Mouse (Mus musculus): ENCODE measurements around the gene Gm17622. TPM values are rescaled to one million over a fixed set of nuclear protein-coding genes. Genes with fewer than 3 reads are reported as not detected.

The Gm17622 gene
- polyA plus RNA-seq, 1 experiment = not detected

DNA sequence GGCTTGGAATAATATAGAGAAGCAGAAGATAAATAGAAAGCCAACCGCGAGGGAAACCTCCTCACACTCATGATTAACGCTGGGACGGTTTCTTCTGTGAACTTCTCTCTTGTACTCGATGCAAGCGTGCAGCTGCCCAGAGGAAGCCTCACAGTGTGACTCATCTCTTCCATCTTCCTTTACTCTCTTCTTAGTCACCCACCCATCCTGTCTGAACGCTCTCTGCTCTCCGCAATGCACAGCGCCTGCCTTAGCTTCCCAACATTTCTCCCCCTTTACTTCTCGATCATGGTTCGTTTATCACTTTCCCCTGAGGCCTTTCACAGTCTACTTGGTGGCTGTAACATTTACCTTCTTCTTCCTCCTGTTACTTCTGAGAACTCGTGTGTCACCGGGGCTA lies 20.1 kb downstream of the Gm17622 start:
- Histone ChIP-seq H3K4me3 (ENCODE audit: insufficient read depth, poor library complexity, severe bottlenecking) (no peak overlapping the region), H3K79me3 (ENCODE audit: low read depth) (peaks cover 9% of the 10 kb centered on the region), H3K36me3 (ENCODE audit: control insufficient read depth, insufficient read depth) (peaks cover 29% of the 10 kb centered on the region), H3K79me2 (ENCODE audit: control insufficient read depth, insufficient read depth) (peaks cover 25% of the 10 kb centered on the region), H3K27me3 (ENCODE audit: control insufficient read depth, insufficient read depth, insufficient read length) (no peaks in the 10 kb centered on the region), H3ac (ENCODE audit: control insufficient read depth, insufficient read length, low read depth) (peak overlapping the region; percentile 12)
- TF ChIP-seq FOSL1 (IDR thresholded peaks at IDR 0.05; ENCODE audit: insufficient read depth, low read length, poor library complexity, severe bottlenecking) (peak; percentile 81), MYOD1 (IDR thresholded peaks at IDR 0.05; ENCODE audit: control insufficient read depth, insufficient read length, low read depth) (peak; percentile 86), MAX (IDR thresholded peaks at IDR 0.05) (peak; percentile 79), MYOG (IDR thresholded peaks at IDR 0.05; ENCODE audit: control insufficient read depth, extremely low read depth, insufficient read length) (no peak)

DNA sequence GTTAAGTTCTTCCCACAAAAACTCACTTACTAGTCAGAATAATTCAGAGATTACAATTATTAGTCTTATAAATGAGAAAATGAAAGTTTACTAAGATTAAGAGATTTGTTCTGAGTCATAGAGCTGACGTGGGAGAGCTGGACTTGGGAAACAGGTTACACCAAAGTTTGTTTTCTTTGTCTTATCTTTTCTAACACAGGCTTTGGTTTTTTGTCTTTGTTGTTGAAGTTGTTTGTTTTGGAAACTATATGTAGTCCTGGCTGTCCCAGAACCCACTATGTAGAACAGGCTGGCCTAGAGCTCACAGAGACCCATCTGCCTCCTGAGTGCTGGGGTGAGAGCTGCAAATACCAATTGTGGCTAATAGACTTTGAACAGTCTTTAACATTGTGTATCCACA lies 20.7 kb downstream of the Gm17622 start:
- H3ac ChIP-seq (ENCODE audit: control insufficient read depth, insufficient read length, low read depth) = no peak overlapping the region

DNA sequence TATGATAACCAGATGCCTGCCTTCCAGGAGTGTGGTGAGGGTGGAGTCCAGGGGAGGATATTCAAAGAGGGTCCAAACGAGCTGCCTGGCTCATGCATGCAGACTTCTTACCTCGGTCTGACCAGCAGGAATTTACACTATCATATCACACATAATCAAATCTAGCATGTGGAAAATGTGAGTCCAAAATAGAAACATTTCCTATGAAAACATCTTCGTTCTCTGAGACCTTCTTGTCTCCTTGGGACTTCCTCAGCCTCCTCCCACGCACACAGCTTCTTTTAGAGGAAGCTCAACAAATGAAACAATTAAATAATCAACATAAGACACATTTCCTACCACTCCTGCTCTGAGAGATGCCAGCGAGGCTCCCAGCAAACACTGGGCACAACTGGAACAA lies 21.4 kb downstream of the Gm17622 start:
- TF ChIP-seq CEBPB (IDR thresholded peaks at IDR 0.05; ENCODE audit: low read depth) = no peak
- Histone ChIP-seq H3K79me3 (ENCODE audit: low read depth) (peaks cover 9% of the 10 kb centered on the region), H3K79me2 (ENCODE audit: control insufficient read depth, insufficient read depth) (peaks cover 29% of the 10 kb centered on the region), H3K27me3 (ENCODE audit: control insufficient read depth, insufficient read depth, insufficient read length) (no peaks in the 10 kb centered on the region), H3K4me3 (ENCODE audit: insufficient read depth, poor library complexity, severe bottlenecking) (no peak overlapping the region), H3ac (ENCODE audit: control insufficient read depth, insufficient read length, low read depth) (no peak overlapping the region), H3K36me3 (ENCODE audit: control insufficient read depth, insufficient read depth) (peaks cover 35% of the 10 kb centered on the region)

More for the DNA sequence above, 20.7 kb downstream of the Gm17622 start:
- peaks cover 9% of the 10 kb centered on the region for H3K79me3 ChIP-seq (ENCODE audit: low read depth)
- no peaks in the 10 kb centered on the region for H3K27me3 ChIP-seq (ENCODE audit: control insufficient read depth, insufficient read depth, insufficient read length)
- peaks cover 25% of the 10 kb centered on the region for H3K79me2 ChIP-seq (ENCODE audit: control insufficient read depth, insufficient read depth)
- H3K4me3 ChIP-seq (ENCODE audit: insufficient read depth, poor library complexity, severe bottlenecking) = no peak overlapping the region
- no peak for TF ChIP-seq CEBPB (IDR thresholded peaks at IDR 0.05; ENCODE audit: low read depth)
- no peak for TF ChIP-seq MYOD1 (IDR thresholded peaks at IDR 0.05; ENCODE audit: control insufficient read depth, insufficient read length, low read depth)
- no peak for TF ChIP-seq CTCF (IDR thresholded peaks at IDR 0.05; ENCODE audit: control insufficient read depth, insufficient read depth, insufficient read length)
- no peak for TF ChIP-seq MAX (IDR thresholded peaks at IDR 0.05)
- no peak for TF ChIP-seq FOSL1 (IDR thresholded peaks at IDR 0.05; ENCODE audit: insufficient read depth, low read length, poor library complexity, severe bottlenecking)
- no peak for TF ChIP-seq MYOG (IDR thresholded peaks at IDR 0.05; ENCODE audit: control insufficient read depth, extremely low read depth, insufficient read length)
- TF ChIP-seq USF1 (IDR thresholded peaks at IDR 0.05; ENCODE audit: low read depth) = no peak
- peaks cover 33% of the 10 kb centered on the region for H3K36me3 ChIP-seq (ENCODE audit: control insufficient read depth, insufficient read depth)

DNA sequence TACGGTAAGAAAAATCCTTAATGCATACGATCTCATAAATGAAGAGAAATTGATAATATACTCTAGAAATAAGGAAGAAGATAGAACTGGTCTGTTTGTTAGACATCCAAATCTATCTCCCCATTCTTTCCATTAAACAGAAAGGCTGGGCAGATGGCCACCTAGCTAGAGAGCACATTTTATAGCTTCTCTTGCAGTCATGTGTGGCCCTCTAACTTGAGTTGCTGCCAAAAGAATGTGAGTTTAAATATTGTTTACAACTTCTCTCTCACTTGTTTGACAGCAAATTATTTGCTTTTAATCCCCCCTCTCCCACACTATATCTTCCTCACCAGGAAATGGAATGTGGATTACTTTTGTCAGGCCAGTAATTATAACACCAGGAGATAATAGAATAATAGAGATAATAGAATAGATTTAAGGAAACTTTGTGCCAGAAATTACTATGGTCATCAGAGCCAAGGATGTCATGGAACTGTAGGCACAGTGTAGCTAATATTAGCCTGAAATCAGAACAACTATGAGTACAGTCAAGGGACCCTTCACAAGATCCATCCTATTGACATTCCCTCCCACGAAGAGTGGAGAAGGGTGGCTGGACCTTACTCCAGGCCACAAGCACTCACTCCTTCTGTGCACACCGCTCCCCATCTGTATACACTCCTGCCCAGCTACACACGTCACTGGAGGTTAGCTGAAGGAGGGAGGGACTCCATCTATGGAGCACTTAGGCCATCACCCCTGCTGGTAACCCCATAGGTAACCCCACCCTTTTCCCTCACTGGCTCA lies 23.8 kb downstream of the Gm17622 start:
- Histone ChIP-seq H3ac (ENCODE audit: control insufficient read depth, insufficient read length, low read depth) (no peak overlapping the region), H3K27me3 (ENCODE audit: control insufficient read depth, insufficient read depth, insufficient read length) (no peaks in the 10 kb centered on the region), H3K79me3 (ENCODE audit: low read depth) (peaks cover 8% of the 10 kb centered on the region), H3K36me3 (ENCODE audit: control insufficient read depth, insufficient read depth) (peaks cover 28% of the 10 kb centered on the region), H3K79me2 (ENCODE audit: control insufficient read depth, insufficient read depth) (peaks cover 22% of the 10 kb centered on the region), H3K4me3 (ENCODE audit: insufficient read depth, poor library complexity, severe bottlenecking) (no peak overlapping the region)
- no peak for TF ChIP-seq MAX (IDR thresholded peaks at IDR 0.05)
- no peak for TF ChIP-seq CTCF (IDR thresholded peaks at IDR 0.05; ENCODE audit: control insufficient read depth, insufficient read depth, insufficient read length)
- no peak for TF ChIP-seq MYOD1 (IDR thresholded peaks at IDR 0.05; ENCODE audit: control insufficient read depth, insufficient read length, low read depth)

DNA sequence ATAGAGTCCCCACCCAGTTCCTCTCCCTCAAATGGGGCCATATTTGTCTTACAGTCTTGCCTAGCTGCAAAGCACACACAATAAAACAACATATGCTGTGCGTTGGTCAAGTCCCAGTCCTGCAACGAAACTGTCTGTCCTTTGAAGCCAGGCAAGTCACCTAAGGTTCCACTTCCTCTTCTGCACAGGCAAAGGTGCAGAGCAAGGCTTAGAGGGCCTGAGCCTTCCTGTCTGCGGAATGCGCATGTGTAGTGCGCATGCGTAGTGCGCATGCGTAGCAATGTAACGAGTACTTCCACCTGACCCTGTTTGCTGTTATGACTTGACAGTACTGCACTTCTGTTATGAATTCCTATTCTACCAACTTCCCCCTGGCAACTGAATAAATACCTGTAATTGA lies 25.7 kb downstream of the Gm17622 start:
- Histone ChIP-seq H3K79me3 (ENCODE audit: low read depth) (peaks cover 15% of the 10 kb centered on the region), H3ac (ENCODE audit: control insufficient read depth, insufficient read length, low read depth) (no peak overlapping the region), H3K79me2 (ENCODE audit: control insufficient read depth, insufficient read depth) (peaks cover 32% of the 10 kb centered on the region), H3K27me3 (ENCODE audit: control insufficient read depth, insufficient read depth, insufficient read length) (no peaks in the 10 kb centered on the region), H3K4me3 (ENCODE audit: insufficient read depth, poor library complexity, severe bottlenecking) (no peak overlapping the region), H3K36me3 (ENCODE audit: control insufficient read depth, insufficient read depth) (peaks cover 28% of the 10 kb centered on the region)
- TF ChIP-seq FOSL1 (IDR thresholded peaks at IDR 0.05; ENCODE audit: insufficient read depth, low read length, poor library complexity, severe bottlenecking) (no peak), MAX (IDR thresholded peaks at IDR 0.05) (no peak), MYOD1 (IDR thresholded peaks at IDR 0.05; ENCODE audit: control insufficient read depth, insufficient read length, low read depth) (no peak), USF1 (IDR thresholded peaks at IDR 0.05; ENCODE audit: low read depth) (no peak), CTCF (IDR thresholded peaks at IDR 0.05; ENCODE audit: control insufficient read depth, insufficient read depth, insufficient read length) (no peak), MYOG (IDR thresholded peaks at IDR 0.05; ENCODE audit: control insufficient read depth, extremely low read depth, insufficient read length) (no peak), CEBPB (IDR thresholded peaks at IDR 0.05; ENCODE audit: low read depth) (no peak)

DNA sequence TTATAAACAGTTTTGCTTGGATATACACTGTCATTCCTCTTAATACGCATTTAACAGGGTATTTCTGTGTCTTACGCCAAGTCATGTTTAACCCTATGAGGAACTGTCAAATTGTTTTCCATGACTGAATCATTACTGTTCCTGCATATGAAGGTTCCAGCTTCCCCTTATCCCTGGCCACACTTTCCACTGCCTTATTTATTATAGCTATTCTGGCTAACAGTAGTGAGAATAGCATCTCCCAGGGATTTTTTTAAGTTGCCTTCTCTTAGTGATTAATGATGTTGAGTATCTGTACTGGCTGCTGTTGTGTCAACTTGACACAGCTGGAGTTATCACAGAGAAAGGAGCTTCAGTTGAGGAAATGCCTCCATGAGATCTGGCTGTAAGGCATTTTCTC lies 26.8 kb downstream of the Gm17622 start:
- H3K36me3 ChIP-seq (ENCODE audit: control insufficient read depth, insufficient read depth) = peaks cover 28% of the 10 kb centered on the region
- TF ChIP-seq CEBPB (IDR thresholded peaks at IDR 0.05; ENCODE audit: low read depth) = no peak
- no peak for TF ChIP-seq MYOG (IDR thresholded peaks at IDR 0.05; ENCODE audit: control insufficient read depth, extremely low read depth, insufficient read length)
- TF ChIP-seq MAX (IDR thresholded peaks at IDR 0.05) = no peak
- no peak for TF ChIP-seq CTCF (IDR thresholded peaks at IDR 0.05; ENCODE audit: control insufficient read depth, insufficient read depth, insufficient read length)
- TF ChIP-seq FOSL1 (IDR thresholded peaks at IDR 0.05; ENCODE audit: insufficient read depth, low read length, poor library complexity, severe bottlenecking) = no peak
- TF ChIP-seq MYOD1 (IDR thresholded peaks at IDR 0.05; ENCODE audit: control insufficient read depth, insufficient read length, low read depth) = no peak
- no peak for TF ChIP-seq USF1 (IDR thresholded peaks at IDR 0.05; ENCODE audit: low read depth)
- peaks cover 42% of the 10 kb centered on the region for H3K79me2 ChIP-seq (ENCODE audit: control insufficient read depth, insufficient read depth)
- peaks cover 23% of the 10 kb centered on the region for H3K79me3 ChIP-seq (ENCODE audit: low read depth)
- H3K27me3 ChIP-seq (ENCODE audit: control insufficient read depth, insufficient read depth, insufficient read length) = no peaks in the 10 kb centered on the region
- H3K4me3 ChIP-seq (ENCODE audit: insufficient read depth, poor library complexity, severe bottlenecking) = no peak overlapping the region
- no peak overlapping the region for H3ac ChIP-seq (ENCODE audit: control insufficient read depth, insufficient read length, low read depth)

Data from C2C12 (cell line).